Mouse (Mus musculus) embryo, embryonic 11 days (tissue): ENCODE data around the gene Ccdc88b.
A peak's percentile ranks its signal among the peaks of the same experiment; 100 is the strongest.

Experiments
- DNase-seq: peaks from one replicate; pipeline ENCODE4 v3.0.0-alpha.2; 2015

The Ccdc88b gene

DNA sequence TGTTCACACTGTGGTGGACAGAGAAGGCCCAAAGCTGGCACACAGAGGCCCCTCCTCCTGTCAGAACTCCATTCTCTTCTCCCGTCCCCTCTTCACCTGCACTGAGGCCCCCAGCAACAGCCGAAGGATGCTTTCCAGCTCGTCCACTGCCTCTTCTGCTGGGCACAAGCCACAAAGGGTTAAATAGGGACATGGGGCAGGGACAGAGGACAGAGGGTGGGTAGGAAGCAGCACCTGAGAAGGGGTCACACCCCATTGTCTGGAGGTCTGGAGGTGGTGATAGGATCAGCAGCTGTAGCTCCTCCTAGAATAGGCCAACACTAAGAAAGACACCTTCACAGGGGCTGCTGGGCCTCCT, 1.0 kb downstream of the Ccdc88b start:
- DNase-seq: no peak

DNA sequence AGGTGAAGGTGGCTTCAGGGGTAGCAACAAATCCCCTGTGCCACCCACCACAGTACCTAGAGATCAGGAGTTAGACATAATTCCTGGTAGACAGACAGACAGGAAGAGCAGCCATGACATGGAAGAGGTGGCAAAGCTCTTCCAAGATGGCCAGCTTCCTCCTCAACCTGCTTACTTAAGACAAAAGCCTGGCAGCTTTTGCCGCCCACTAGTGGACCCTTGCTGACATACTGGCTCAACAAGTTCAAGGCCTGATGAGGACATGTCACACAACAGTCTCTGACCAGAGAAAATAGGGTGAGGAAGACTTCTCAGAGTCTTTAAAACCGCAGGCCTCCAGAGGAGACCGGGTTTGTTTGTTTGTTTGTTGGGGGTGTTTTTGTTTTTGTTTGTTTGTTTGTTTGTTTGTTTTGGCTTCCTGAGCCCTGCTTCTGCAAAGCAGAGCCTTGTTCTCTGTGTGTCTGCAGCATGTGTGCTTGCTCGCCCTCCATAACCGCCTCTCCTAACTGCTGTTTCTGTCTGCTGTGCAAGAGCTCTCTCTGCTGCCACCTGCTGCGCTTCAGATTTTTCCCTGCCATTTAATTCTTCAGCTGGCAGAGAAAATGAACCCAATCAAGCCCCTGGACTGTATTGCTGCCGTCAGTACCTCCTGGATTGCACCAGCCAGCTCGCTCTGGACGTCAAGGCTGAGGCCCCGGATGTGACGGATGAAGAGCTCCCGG, 1.6 kb downstream of the Ccdc88b start:
- peak; percentile 70 for DNase-seq

DNA sequence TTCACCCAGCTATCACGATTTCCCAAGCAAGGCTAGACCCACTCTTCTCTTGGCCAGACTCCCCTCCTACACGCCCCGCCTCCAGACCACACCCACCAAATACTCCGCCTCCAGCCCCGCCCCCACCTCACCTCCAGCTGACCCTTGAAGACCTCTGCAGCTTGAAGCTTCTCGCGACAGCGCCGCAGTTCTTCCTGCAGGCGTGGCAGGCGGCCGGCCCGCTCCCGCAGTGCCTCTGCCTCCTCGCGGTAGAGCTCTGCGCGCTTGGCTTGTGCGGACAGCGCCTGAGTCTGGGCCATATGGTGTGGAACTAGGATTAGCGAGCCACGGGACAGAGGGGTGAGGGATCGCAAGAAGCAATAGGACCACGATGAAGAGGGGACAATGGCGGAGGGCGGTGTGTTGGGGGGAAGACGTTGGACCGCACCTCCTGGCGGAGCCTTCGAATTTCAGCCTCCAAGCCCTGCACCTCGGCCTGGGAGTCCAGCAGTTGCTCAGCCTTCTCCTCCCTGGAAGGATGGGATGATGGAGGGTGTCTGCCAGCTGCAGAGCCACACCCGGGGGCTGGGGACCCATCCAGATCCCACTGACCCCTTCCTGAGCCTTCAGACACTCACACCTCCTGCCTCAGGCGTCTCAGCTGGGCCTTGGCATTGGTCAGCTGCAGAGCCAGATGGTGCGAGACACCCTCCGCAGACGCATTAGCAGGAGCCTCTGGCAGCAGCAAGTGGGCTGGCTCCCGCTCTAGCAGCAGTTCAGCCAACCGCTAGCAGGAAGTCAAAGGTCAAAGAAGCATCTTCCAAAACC, 2.6 kb downstream of the Ccdc88b start:
- DNase-seq: peak; percentile 88

DNA sequence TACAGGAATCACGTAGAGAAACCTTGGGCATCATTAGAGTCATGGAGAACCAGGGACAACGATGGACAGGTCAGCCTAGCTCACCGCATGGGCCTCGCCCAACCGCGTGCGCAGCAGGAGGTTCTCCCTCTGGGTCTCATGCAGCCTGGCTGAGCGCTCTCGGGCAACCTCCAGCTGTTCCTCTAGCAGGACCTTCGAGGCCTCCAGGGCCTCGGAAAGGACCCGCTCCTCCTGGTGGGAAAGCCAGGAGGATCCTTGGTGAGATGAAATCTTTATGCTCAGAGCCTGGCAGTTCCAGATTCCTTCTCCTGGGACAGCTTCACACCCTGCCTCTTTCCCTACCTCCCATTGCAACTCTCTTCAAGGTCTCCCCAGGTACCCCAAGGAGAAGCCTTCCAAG, 3.4 kb downstream of the Ccdc88b start:
- no peak for DNase-seq

DNA sequence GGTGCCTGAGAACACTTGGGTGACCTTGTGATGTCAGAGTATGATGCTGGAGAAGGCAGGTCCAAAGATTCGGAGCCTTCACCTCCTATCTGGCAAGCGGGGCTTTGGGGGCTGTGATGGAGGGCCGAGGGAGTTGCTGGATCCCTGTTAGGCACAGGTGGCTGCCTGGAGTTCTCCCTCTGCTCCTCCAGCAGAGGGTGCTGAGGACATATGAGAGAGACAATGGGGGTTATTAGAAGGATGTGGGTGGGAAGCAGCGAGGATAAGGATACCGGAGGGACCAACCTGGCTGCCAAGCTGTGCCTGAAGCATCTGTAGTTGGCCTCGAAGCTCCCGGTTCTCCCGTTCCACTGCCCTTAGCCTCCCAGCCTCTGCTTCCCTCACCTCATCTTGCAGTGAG, 4.1 kb downstream of the Ccdc88b start:
- no peak for DNase-seq

DNA sequence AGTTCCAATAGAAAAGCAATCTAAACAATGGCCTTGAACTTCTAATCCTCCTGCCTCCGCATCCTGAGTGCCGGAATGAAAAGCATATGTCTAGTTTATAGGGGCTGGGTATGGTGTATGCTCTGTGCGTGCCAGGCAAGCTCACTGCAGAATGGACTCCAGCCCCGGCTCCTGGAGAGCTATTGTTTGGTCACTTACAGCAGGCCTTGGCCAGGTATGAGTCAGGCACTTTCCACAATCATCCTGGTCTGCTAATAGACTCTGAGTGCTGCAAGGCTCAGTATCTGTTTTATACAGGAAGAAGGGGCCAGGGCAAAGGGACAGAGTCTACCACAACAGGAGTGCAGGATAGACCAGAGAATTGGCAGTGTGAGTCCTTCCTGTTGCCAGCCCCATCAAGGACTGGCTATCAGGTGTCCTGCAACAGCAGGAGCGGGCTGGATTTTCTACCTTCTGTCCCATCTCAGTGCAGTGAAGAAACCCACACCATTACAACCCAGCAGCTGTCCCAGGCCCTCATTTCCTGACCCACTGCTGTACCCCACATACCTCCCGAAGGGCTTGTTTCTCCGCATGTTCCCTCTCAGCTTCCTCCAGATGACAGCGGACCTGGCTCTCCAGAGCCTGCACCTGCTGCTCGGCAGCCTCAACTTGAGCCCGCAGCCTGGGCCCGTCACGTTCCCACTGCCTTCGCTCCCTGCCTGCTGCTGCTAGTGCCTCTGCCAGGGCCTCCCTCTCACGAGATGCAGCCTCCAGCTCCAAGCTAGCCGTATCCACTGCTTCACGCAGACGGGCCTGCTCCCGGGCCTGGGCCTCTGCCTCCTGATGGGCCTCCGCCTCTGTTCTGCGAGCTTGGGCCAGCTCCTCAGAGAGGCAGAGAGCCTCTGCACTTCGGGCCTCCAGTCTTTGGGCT, 5.4 kb downstream of the Ccdc88b start:
- no peak for DNase-seq

DNA sequence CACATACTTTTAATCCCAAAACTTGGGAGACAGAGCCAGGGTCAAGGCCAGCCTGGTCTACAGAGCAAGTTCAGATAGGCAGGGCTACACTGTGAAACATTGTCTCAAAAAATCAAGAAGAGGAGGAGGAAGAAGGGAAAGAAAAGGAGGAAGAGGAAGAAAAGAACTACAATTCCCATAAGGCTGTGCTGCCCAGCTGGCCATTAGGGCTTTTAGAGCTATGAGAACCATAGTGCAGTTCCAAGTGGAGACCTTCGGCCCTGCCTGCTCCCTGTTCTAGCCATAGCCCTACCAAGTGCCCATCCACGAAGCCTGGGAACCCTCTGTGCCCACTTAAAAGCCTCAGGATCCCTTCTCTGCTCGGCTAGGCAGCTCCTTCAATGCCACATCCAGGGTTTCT, 6.5 kb downstream of the Ccdc88b start:
- no peak for DNase-seq

DNA sequence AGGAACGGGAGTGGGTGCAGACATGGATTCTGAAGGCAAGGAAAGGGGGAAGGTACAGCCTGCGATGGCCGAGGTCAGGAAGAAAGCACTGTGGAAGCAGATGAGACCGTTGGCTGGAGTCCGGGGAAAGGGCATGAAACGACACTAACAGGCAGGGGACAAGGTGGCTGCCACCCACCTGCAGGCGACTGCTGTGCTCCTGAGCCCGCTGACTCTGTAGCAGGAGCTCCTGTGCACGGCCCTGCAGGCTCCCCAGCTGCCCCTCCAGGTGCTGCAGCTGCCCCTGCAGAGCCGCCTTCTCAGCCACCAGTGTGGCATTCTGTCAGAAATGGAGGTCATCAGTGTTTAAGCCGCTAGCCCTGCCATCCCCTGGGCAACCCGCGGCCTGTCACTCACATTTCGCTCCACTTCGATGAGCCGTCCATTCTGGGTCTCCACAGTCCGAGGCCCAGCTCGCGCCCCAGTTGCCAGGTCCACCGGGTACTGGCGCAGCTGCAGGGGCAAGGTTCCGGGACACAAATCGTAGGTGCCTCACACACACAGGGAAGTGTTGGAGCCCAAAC, 8.4 kb downstream of the Ccdc88b start:
- no peak for DNase-seq

DNA sequence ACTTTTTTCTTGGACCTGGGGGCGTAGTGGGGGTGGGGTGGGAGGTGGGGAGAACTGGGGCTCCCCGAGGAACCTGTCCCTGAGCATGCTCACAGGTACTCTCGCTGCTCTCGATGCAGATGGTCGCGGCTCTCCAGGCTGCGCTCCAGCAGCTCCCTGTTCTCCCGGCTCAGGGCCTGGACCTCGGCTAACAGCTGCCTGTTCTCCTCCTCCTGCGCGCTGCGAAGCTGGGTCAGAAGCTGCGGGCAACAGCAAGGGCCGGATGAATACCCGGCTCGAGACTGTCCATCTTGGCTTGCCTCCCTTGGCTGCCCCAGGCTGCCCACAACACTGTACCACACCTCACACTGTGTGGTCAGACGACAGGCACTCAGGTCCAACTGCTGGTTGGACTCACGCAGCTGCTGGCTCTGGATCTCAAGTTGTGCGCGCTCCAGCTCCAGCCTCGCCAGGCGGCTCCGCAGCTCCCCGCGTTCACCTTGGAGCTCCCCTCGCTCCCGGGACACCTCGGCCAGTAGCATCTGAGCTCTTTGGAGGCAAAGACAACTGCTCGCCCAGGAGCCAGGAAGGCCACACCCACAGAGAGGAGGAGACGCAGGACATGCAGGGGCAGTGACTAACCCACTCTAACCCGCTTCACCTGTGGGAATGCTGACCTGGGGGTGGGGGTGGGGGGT, 10.0 kb downstream of the Ccdc88b start:
- peak; percentile 31 for DNase-seq

DNA sequence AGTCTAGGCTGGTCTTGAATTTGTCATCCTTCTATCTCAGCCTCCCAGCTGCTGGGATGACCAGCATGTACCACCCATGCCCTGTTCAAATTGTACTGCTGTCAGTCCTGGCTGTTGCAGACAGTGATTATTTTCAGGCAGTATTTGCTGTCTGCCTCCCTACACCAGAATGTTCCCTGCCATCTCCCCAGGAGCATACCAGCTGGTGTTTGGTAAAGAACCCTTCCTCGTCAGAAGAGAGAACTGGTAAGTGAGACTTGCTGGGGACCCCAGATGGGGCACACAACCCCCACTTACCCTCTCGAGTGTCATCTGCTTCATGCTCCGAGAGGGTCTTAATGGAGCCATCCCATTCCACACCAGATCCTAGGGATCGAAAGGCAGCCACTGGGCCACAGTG, 12.0 kb downstream of the Ccdc88b start:
- DNase-seq: no peak

DNA sequence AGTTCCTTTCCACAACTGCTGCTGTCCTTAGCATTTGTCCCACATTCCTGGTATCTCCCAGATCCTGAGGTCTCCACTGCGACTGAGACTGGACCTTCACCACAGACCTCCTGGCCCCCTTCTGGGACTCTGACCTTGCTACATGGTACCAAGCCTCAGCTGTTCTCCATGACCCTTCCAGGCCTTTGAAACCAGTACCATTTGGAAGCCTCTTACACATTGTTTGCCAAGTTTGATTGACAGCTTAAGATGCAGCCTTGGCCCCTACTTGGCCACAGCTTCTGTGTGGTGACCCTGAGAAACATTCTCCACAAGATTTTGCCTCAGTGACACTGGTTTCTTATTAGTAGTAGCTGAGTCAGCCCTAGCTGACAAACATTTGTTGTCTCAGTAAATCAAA, 15.7 kb downstream of the Ccdc88b start:
- no peak for DNase-seq

DNA sequence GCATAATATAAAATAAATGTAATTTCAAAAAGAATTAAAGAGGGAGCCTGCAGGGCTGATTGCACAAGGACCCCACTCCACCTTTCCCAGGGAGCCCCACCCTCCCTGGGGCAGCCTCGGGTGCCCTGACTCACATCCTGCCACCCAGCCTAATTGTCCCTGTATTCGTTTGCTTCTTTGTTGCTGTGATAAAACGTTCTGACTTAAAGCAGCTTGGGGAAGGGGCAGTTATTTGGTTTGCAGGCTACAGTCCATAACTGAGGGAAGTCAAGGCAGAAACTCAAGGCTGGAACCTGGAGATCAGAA, 16.8 kb downstream of the Ccdc88b start:
- DNase-seq: no peak

DNA sequence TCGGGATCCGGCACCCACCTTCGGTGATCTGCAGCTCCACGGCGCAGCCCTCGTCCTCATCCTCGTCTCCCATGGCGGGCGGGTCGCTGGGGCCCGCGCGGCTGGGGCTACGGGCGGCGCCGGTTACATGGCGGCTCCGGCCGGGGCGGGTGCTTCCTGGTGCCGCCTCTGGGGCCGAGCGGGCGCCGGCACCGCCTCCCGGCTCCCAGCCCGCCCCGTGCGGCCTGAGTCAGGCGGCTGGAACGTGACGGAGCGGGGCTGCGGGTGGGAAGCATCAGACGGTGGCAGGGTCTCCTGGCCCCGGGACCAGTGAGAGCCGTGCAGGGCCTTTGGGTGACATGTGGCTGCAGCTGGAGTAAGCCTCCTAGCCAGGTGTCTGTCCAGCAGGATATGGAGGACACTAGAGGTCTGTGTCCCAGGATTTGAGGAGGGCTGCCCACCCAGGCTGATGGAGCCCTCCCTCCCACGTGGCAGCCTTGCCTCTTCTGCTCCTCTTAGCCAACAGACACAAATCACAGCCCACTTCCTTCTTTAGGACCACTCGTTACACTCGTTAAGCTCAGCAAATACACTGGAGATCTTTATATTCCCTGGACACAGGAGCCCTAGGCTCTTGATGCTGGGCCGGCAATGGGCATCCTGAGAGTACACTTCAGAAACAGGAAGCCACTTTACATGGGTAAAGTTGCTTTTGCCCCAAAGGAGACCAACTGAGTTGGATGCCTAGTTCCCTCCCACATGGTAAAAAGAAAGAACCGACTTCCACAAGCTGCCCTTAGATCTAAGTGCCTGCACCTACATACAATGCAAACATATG, 17.3 kb downstream of the Ccdc88b start, which contains the start of gene Rps6ka4:
Gene Rps6ka4, minus strand, starts transcription at position 162 of the 817 bp plus-strand sequence.
- peak; percentile 77 for DNase-seq

DNA sequence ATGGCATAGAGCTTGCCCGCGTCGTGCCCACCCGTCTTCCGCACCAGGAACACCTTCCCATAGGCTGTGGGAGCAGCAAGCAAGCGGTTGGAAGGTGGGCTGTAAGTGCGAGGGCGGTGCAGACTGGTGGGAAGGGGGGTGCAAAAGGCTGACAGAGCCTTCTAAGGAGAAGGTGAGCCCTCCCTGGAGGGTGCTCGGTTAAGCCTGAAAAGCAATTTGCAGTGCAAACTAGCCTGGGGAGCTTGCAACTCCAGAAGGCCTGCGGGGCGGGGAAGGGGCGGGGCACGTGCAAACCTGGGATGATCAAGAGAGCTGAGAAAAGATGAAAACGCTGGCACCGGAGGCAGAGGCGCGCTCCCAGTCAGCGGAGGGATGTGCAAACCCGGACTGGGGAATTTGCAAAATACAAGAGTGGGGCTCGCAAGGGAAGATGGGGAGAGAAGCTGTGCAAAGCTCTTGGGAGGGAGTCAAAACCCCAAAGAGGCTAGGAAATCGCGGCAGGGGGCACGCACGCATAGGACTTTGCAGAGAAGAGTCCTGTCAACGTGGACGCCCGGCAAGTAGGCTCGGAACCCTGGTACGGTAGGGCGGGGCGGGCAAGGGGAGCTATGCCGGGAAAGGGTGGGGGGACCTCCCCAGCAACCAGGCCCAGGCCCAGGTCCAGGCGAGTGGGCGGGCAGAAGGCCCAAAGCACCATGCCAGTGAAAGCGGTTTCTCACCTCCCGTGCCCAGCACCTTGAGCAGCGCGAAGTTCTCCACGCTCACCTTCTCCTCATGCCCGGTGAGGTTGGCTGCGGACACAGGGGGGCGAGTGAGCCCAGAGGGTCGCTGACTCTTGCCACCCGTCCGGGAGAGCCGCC, 18.2 kb downstream of the Ccdc88b start:
- DNase-seq: peak; percentile 61

DNA sequence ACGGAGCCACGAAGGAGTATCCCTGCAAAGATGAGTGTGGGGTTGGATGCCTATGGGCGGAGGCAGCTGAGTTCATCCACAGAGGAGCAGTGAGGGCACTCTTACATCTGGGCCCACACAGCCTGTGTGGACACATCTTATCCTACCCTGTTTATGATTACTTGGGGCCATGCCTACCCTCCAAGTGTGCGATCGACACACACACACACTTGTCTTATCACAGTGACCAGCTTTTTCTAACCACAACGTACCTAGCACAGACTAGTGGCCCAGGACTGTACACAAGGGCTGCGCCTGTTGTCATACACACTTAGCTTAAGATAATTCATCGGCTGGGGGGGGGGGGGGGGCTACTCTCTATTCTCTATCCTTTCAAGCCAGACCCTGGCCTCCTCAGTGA, 25.6 kb downstream of the Ccdc88b start:
- no peak for DNase-seq

DNA sequence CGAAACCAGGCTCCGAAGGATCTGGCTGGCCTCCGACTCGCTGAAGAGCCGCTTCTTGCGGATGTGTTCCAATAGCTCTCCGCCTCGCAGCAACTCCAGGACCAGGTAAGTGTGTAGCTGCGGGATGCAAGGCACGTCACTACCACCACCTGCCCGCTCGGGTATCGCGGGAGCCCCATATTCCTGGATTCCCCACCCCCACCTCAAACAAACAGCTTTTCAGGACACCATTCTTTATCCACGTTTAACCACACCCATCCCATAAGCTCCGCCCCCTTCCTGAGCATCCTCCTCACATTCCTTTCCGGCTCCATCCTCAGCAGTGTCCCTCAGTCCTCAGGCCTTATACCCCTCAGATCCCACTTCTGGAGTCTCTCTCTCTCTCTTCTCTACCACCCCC, 26.7 kb downstream of the Ccdc88b start:
- DNase-seq: peak; percentile 47

DNA sequence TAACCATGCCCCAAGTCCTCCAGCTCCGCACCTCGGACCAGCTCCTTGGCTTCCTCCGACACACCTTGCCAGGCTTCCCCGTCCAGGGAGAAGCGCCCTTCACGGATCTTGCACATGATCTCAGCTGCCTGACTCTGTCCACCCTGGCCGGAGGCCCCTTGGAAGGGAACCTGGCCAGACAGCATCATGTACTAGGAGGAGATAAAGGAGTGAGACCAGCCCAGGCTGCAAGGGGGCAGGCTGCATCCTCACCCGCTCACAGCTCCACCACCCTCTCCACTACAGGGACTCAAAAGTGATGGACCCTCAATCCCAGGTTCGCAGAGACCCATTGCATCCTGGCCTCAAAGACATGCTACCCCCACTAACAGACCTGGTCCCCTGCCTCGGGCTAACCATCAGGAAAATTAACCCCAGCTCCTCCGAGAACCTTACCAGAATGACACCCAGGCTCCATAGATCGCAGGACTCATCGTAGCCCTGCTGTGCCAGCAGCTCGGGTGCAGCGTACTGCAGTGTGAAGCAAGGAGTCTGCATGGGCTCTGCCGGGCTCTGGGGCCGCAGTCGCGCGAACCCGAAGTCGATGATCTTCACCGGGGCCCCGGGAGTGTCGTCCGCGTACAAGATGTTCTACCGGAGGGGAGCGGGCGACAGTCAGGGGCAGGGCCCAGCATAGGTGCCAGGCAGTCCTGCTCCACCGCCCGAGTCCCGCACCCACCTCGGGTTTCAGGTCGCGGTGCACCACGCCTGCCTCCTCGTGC, 27.3 kb downstream of the Ccdc88b start:
- no peak for DNase-seq

DNA sequence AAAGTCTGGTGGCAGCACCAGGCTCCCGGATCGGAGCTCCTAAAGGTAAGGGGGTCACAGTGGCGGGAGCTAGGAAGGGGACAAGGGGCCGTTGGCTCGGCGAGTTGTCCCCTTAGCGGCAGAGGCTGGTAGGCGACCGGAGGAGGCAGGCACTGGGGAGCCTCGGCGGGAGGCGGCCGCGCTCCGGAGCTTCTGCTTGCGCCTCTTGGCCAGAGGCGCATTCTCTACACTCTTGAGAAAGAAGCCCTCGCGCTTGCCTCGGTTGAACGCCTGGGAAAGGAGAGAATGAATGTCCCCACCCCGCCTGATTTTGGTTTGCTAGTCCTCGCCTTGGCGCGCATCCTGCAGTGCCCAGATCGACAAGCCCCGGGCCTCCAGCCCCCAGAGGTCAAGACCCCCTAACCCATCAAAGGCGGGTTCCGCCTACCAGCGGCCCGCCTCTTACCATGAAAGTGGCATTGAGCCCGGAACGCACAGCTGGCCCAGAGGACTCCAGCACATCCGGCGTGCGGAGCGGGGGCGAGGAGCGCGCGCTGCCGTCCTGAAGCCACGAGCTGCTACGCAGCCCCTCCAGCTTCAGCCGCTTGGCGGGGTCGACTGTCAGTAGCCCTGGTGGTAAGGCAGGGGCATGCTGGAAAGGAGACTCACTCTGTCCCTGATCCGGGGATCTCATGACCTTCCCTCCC, 28.0 kb downstream of the Ccdc88b start:
- peak; percentile 69 for DNase-seq

DNA sequence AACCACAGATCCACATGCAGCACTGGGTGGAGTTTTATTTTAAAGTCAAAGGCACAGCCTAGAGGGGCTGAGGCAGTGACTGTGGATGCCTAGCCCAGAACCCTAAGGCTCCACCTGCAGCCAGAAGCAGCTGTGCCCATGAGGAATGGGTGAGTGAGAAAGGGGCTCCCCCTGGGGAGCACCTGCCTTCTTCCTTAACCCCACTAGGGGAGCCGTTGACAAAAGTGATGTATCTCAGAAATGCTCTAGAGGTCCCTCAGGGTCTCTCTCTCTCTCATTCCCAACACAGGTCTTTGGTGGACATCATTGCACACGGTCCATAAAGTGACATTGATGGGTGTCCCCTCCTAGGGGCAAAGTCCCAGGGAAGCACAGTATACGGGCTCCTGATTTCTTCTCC, 28.9 kb downstream of the Ccdc88b start:
- no peak for DNase-seq
